Comparison of ENCODE assay signal across 18 mouse cellular contexts in the genomic region with DNA sequence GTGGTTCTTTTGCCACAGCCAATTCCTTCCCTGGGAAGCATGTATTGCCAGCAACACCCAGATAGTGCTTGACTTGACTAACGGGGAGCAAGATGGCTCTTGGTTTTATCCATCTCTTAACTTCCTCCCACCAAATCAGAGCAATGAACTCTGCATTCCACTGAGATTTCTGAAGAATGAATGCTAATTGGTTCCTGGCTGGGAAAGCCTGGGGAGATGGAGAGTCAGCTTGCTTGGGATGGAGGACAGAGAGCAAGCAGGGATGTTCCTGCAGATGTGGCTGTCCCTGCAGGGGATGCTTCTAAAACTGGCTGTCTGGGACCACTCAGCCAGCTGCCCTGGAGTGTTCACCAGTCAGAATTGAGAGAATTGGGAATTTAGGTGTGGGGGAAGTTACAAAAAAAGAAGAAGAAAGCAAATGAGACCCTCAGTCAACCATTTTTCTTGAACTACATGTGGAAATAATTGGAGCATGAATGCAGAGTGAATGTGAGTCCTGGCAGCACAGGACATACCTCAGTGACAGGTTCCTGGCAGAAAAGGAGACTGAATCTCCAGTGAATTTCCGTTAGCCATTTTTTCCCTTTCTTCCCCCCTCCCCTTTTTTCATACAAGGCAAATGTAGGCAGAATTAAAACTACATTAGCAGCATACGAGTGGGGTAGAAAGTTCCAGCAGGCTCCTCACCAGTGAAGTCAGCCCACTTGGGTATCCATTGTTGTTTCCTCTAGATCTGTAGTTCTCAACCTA. TPM values are rescaled to one million over a fixed set of nuclear protein-coding genes. Genes with fewer than 3 reads are reported as not detected.
A peak's percentile ranks its signal among the peaks of the same experiment; 100 is the strongest.
DNase-seq lines count a peak whose midpoint lies in the region; ATAC-seq and TF ChIP-seq lines count a peak whose summit lies in the region.
"Had no signal": no experiment of that assay in that cellular context is flagged by ENCODE, and none has a peak within 500 bp of the region (broad histone marks: within the 10 kb centered on the region; RNA-seq: fewer than 3 reads in every experiment).

No protein-coding gene starts in this region.

- H3K9ac ChIP-seq in embryonic facial prominence, embryonic 12.5 days: no peak overlapping the region
- no peak overlapping the region for H3K9ac ChIP-seq in hindbrain, embryonic 13.5 days
- no peak overlapping the region for H3K9ac ChIP-seq in hindbrain, postnatal 0 days (replicated peaks; ENCODE audit: low read length)
- no peak overlapping the region for H3K9ac ChIP-seq in lung, postnatal 0 days (replicated peaks; ENCODE audit: low read depth)
- H3K9ac ChIP-seq in stomach, embryonic 15.5 days: no peak overlapping the region
- H3K9ac ChIP-seq: forebrain, postnatal 0 days; liver, embryonic 15.5 days; neural tube, embryonic 12.5 days had no signal

- no peak for DNase-seq in embryonic facial prominence, embryonic 10.5 days (ENCODE audit: low spot score)
- no peak for DNase-seq in hindbrain, postnatal 0 days (ENCODE audit: low spot score)
- peak; percentile 39 for DNase-seq in lung, postnatal 0 days (ENCODE audit: low spot score)
- DNase-seq in lung, adult 2 months: no peak
- DNase-seq: cerebellum, adult 9-11 months; forebrain, postnatal 0 days; kidney, postnatal 36 days had no signal

- no peak overlapping the region for H3K4me2 ChIP-seq in embryonic facial prominence, embryonic 12.5 days (replicated peaks)
- H3K4me2 ChIP-seq in hindbrain, embryonic 13.5 days: no peak overlapping the region
- no peak overlapping the region for H3K4me2 ChIP-seq in hindbrain, postnatal 0 days (ENCODE audit: low read depth, low read length)
- no peak overlapping the region for H3K4me2 ChIP-seq in lung, postnatal 0 days (replicated peaks; ENCODE audit: low read depth, low read length)
- H3K4me2 ChIP-seq in stomach, embryonic 15.5 days: no peak overlapping the region
- H3K4me2 ChIP-seq: liver, embryonic 15.5 days; neural tube, embryonic 12.5 days had no signal

- TF ChIP-seq POLR2A in lung, adult 2 months (IDR thresholded peaks at IDR 0.05; ENCODE audit: borderline replicate concordance, extremely low read depth, low read depth, low read length): no peak

- no peak for TF ChIP-seq EP300 in lung, postnatal 0 days (IDR thresholded peaks at IDR 0.05)

- 51% methylated on average over 3 of the region's 3 CpGs for WGBS in embryonic facial prominence, embryonic 12.5 days
- 62% methylated on average over 3 of the region's 3 CpGs for WGBS in embryonic facial prominence, embryonic 10.5 days
- 80% methylated on average over 3 of the region's 3 CpGs for WGBS in hindbrain, embryonic 13.5 days
- WGBS in hindbrain, postnatal 0 days: 56% methylated on average over 3 of the region's 3 CpGs
- WGBS in lung, postnatal 0 days: 68% methylated on average over 3 of the region's 3 CpGs
- WGBS in lung, adult 2 months: 84% methylated on average over 3 of the region's 3 CpGs
- 61% methylated on average over 3 of the region's 3 CpGs for WGBS in stomach, embryonic 15.5 days

- H3K4me1 ChIP-seq in embryonic facial prominence, embryonic 12.5 days: peaks cover 60% of the 10 kb centered on the region
- peaks cover 49% of the 10 kb centered on the region for H3K4me1 ChIP-seq in embryonic facial prominence, embryonic 10.5 days
- H3K4me1 ChIP-seq in hindbrain, embryonic 13.5 days (replicated peaks): peaks cover 25% of the 10 kb centered on the region
- H3K4me1 ChIP-seq in hindbrain, postnatal 0 days (ENCODE audit: insufficient read depth, low read length): no peaks in the 10 kb centered on the region
- H3K4me1 ChIP-seq in lung, postnatal 0 days (ENCODE audit: insufficient read depth, low read depth, low read length): peaks cover 6% of the 10 kb centered on the region; the same call in 1 of the 2 replicates
- H3K4me1 ChIP-seq in lung, adult 2 months (ENCODE audit: control insufficient read depth, insufficient read depth, low read length): no peaks in the 10 kb centered on the region
- peaks cover 20% of the 10 kb centered on the region; the same call in 1 of the 2 replicates for H3K4me1 ChIP-seq in stomach, embryonic 15.5 days
- H3K4me1 ChIP-seq: liver, embryonic 15.5 days had no signal

- peak; percentile 19; the same call in 1 of the 2 replicates for ATAC-seq in embryonic facial prominence, embryonic 12.5 days (ENCODE audit: insufficient number of reproducible peaks, insufficient read depth, low FRiP score, low TSS enrichment)
- ATAC-seq in hindbrain, embryonic 13.5 days (ENCODE audit: low FRiP score): no peak
- no peak for ATAC-seq in hindbrain, postnatal 0 days
- no peak for ATAC-seq in lung, postnatal 0 days
- no peak for ATAC-seq in stomach, embryonic 15.5 days (ENCODE audit: insufficient read depth, low FRiP score, low read depth)
- ATAC-seq in activated CD4-positive, CD25-positive, alpha-beta regulatory T cell, adult 4 months: no peak
- ATAC-seq: forebrain, postnatal 0 days had no signal

- H3K27me3 ChIP-seq in embryonic facial prominence, embryonic 12.5 days: no peaks in the 10 kb centered on the region
- H3K27me3 ChIP-seq in embryonic facial prominence, embryonic 10.5 days (replicated peaks; ENCODE audit: low read depth, poor library complexity, severe bottlenecking): no peaks in the 10 kb centered on the region
- H3K27me3 ChIP-seq in hindbrain, embryonic 13.5 days: no peaks in the 10 kb centered on the region
- H3K27me3 ChIP-seq in hindbrain, postnatal 0 days (ENCODE audit: insufficient read depth, low read length): no peaks in the 10 kb centered on the region
- H3K27me3 ChIP-seq in lung, postnatal 0 days (replicated peaks; ENCODE audit: insufficient read depth, low read length): no peaks in the 10 kb centered on the region
- H3K27me3 ChIP-seq in stomach, embryonic 15.5 days (replicated peaks): no peaks in the 10 kb centered on the region
- H3K27me3 ChIP-seq: CH12.LX; liver, embryonic 15.5 days; neural tube, embryonic 12.5 days had no signal

- TF ChIP-seq CTCF in hindbrain, postnatal 0 days (IDR thresholded peaks at IDR 0.05; ENCODE audit: low read depth): no peak
- no peak for TF ChIP-seq CTCF in lung, postnatal 0 days (IDR thresholded peaks at IDR 0.05)
- no peak for TF ChIP-seq CTCF in lung, adult 2 months (IDR thresholded peaks at IDR 0.05; ENCODE audit: insufficient read depth, low read length)

- peak overlapping the region; percentile 74 for H3K27ac ChIP-seq in embryonic facial prominence, embryonic 12.5 days
- H3K27ac ChIP-seq in embryonic facial prominence, embryonic 10.5 days (replicated peaks): no peak overlapping the region
- H3K27ac ChIP-seq in hindbrain, embryonic 13.5 days: peak overlapping the region; percentile 35; the same call in 1 of the 2 replicates
- H3K27ac ChIP-seq in hindbrain, postnatal 0 days: no peak overlapping the region
- no peak overlapping the region for H3K27ac ChIP-seq in lung, postnatal 0 days (ENCODE audit: low read length)
- H3K27ac ChIP-seq in stomach, embryonic 15.5 days: peak overlapping the region; percentile 59
- H3K27ac ChIP-seq: liver, embryonic 15.5 days; neural tube, embryonic 12.5 days had no signal

- H3K4me3 ChIP-seq in embryonic facial prominence, embryonic 12.5 days: no peak overlapping the region
- no peak overlapping the region for H3K4me3 ChIP-seq in embryonic facial prominence, embryonic 10.5 days
- no peak overlapping the region for H3K4me3 ChIP-seq in hindbrain, embryonic 13.5 days
- H3K4me3 ChIP-seq in hindbrain, postnatal 0 days (ENCODE audit: low read length): no peak overlapping the region
- no peak overlapping the region for H3K4me3 ChIP-seq in lung, postnatal 0 days (ENCODE audit: low read depth, low read length)
- H3K4me3 ChIP-seq in lung, adult 2 months (replicated peaks; ENCODE audit: extremely low read depth, low read depth, low read length): no peak overlapping the region
- no peak overlapping the region for H3K4me3 ChIP-seq in stomach, embryonic 15.5 days (replicated peaks)
- H3K4me3 ChIP-seq: liver, embryonic 15.5 days; neural tube, embryonic 12.5 days had no signal

- peaks cover 41% of the 10 kb centered on the region for H3K36me3 ChIP-seq in embryonic facial prominence, embryonic 12.5 days
- H3K36me3 ChIP-seq in embryonic facial prominence, embryonic 10.5 days (replicated peaks): peaks cover 73% of the 10 kb centered on the region
- H3K36me3 ChIP-seq in hindbrain, embryonic 13.5 days: peaks cover 19% of the 10 kb centered on the region
- H3K36me3 ChIP-seq in hindbrain, postnatal 0 days (ENCODE audit: insufficient read depth, low read length): no peaks in the 10 kb centered on the region
- no peaks in the 10 kb centered on the region for H3K36me3 ChIP-seq in lung, postnatal 0 days (ENCODE audit: insufficient read depth, low read length)
- H3K36me3 ChIP-seq in stomach, embryonic 15.5 days: peaks cover 22% of the 10 kb centered on the region; the same call in 1 of the 2 replicates
- H3K36me3 ChIP-seq: liver, embryonic 15.5 days had no signal

- H3K9me3 ChIP-seq in embryonic facial prominence, embryonic 12.5 days: no peaks in the 10 kb centered on the region
- peaks cover 11% of the 10 kb centered on the region; the same call in 1 of the 2 replicates for H3K9me3 ChIP-seq in embryonic facial prominence, embryonic 10.5 days
- H3K9me3 ChIP-seq in hindbrain, embryonic 13.5 days: no peaks in the 10 kb centered on the region
- no peaks in the 10 kb centered on the region for H3K9me3 ChIP-seq in hindbrain, postnatal 0 days (ENCODE audit: low read length)
- no peaks in the 10 kb centered on the region for H3K9me3 ChIP-seq in lung, postnatal 0 days (ENCODE audit: low read length)
- no peaks in the 10 kb centered on the region for H3K9me3 ChIP-seq in stomach, embryonic 15.5 days
- H3K9me3 ChIP-seq: liver, embryonic 15.5 days had no signal

RNA-seq across cellular contexts. Expression of gene Fstl1, which starts 29.2 kb away (rescaled TPM):
- polyA plus RNA-seq in embryonic facial prominence, embryonic 12.5 days (2016; fragmentation: Nextera tagmentation; extraction: Ambion mirVana): 512 and 537 TPM in 2 replicates
- 192 and 210 TPM in 2 replicates for polyA plus RNA-seq in embryonic facial prominence, embryonic 10.5 days (2016; fragmentation: Nextera tagmentation; extraction: Ambion mirVana)
- polyA plus RNA-seq in hindbrain, embryonic 13.5 days (2015; fragmentation: Nextera tagmentation; extraction: Ambion mirVana): 126 and 133 TPM in 2 replicates
- 53.1 and 53.5 TPM in 2 replicates for total RNA-seq in hindbrain, postnatal 0 days (2014; rRNA removed)
- 71.5 and 71.8 TPM in 2 replicates for polyA plus RNA-seq in hindbrain, postnatal 0 days (2015; fragmentation: Nextera tagmentation; extraction: Ambion mirVana)
- 305 and 333 TPM in 2 replicates for polyA plus RNA-seq in lung, postnatal 0 days (2015; fragmentation: Nextera tagmentation; extraction: Ambion mirVana)
- polyA plus RNA-seq in lung, adult 2 months (2012; rRNA removed): 36.0 and 44.5 TPM in 2 replicates
- 327 and 347 TPM in 2 replicates for polyA plus RNA-seq in stomach, embryonic 15.5 days (2015; fragmentation: Nextera tagmentation; extraction: Ambion mirVana)
- under 1 TPM in 1 of 2 experiments, not detected in 1; 0.62 TPM for polyA plus RNA-seq in activated CD4-positive, CD25-positive, alpha-beta regulatory T cell, adult 4 months (2017; shearing (Covaris generic))

RNA-seq across cellular contexts. Expression of gene Gm36028, which starts 55.0 kb away (rescaled TPM):
- 0.24 and 0.28 TPM in 2 replicates for polyA plus RNA-seq in embryonic facial prominence, embryonic 12.5 days (2016; fragmentation: Nextera tagmentation; extraction: Ambion mirVana)
- polyA plus RNA-seq in embryonic facial prominence, embryonic 10.5 days (2016; fragmentation: Nextera tagmentation; extraction: Ambion mirVana): 0.62 and 0.85 TPM in 2 replicates
- not detected in 2 replicates for polyA plus RNA-seq in hindbrain, embryonic 13.5 days (2015; fragmentation: Nextera tagmentation; extraction: Ambion mirVana)
- total RNA-seq in hindbrain, postnatal 0 days (2014; rRNA removed): not detected in 2 replicates
- polyA plus RNA-seq in hindbrain, postnatal 0 days (2015; fragmentation: Nextera tagmentation; extraction: Ambion mirVana): 0.18 and 0.21 TPM in 2 replicates
- 0.61 and 0.73 TPM in 2 replicates for polyA plus RNA-seq in lung, postnatal 0 days (2015; fragmentation: Nextera tagmentation; extraction: Ambion mirVana)
- 0.34 and 0.38 TPM in 2 replicates for polyA plus RNA-seq in lung, adult 2 months (2012; rRNA removed)
- 0.93 and 1.1 TPM in 2 replicates for polyA plus RNA-seq in stomach, embryonic 15.5 days (2015; fragmentation: Nextera tagmentation; extraction: Ambion mirVana)
- not detected for polyA plus RNA-seq in activated CD4-positive, CD25-positive, alpha-beta regulatory T cell, adult 4 months (2017; shearing (Covaris generic))
- total RNA-seq: CH12.LX; forebrain, postnatal 0 days; gastrocnemius, adult 8-10 months; left cerebral cortex, postnatal 25 days; megakaryocyte-erythroid progenitor cell, adult 5-6 weeks; midbrain, postnatal 0 days had no signal
- polyA plus RNA-seq: neural tube, embryonic 12.5 days had no signal

Comparison
In these comparisons a context has a peak if more than half of its experiments do, and no peak if none do; other contexts are left out.
1. H3K27ac ChIP-seq: peak in embryonic facial prominence, embryonic 12.5 days (single experiment), hindbrain, embryonic 13.5 days (single experiment) and stomach, embryonic 15.5 days (single experiment); none in embryonic facial prominence, embryonic 10.5 days (single experiment), hindbrain, postnatal 0 days (single experiment) and lung, postnatal 0 days (single experiment).
2. RNA of gene Fstl1, which starts 29.2 kb away (polyA plus RNA-seq): 512 to 537 TPM in embryonic facial prominence, embryonic 12.5 days, 327 to 347 TPM in stomach, embryonic 15.5 days, 305 to 333 TPM in lung, postnatal 0 days, 192 to 210 TPM in embryonic facial prominence, embryonic 10.5 days, 126 to 133 TPM in hindbrain, embryonic 13.5 days, 71.5 to 71.8 TPM in hindbrain, postnatal 0 days and 36.0 to 44.5 TPM in lung, adult 2 months; 0.62 TPM in activated CD4-positive, CD25-positive, alpha-beta regulatory T cell, adult 4 months; every median in the first group is over 10 times any median in the second.